Mouse (Mus musculus) layer of hippocampus, adult 8-10 months (tissue): ENCODE measurements at regions not wholly inside any gene's neighbourhood (a gene's known extent, or its start where the extent isn't known, plus 50 kb on each side); places are given as distances from the start of the nearest gene placed in this dataset.

ENCODE experiments used
- DNase-seq, 2 experiments: peaks; one replicate each; pipeline ENCODE4 v3.0.0; 2022; ENCODE audit warnings: low spot score in 2 of 2

DNA sequence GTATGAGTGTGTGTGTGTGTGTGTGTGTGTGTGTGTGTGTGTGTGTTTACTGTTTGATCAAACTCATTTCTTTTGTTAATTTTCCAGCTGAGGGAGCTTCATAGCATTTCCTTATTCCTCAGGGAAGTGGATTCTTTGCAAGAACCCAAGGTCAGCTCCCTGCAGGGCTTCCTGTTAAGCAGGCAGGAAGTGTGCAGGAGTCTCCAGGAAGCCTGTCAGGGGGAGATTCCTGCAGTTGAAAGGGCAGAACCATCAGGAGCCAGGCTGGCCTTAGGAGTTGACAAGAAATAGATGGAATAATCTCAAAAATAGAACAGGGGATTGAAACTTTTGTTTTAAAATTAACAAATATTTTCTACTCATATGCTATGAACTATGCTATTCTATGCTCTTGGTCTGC lies 98.8 kb upstream of the Pabpc6 start:
- no peak for DNase-seq

DNA sequence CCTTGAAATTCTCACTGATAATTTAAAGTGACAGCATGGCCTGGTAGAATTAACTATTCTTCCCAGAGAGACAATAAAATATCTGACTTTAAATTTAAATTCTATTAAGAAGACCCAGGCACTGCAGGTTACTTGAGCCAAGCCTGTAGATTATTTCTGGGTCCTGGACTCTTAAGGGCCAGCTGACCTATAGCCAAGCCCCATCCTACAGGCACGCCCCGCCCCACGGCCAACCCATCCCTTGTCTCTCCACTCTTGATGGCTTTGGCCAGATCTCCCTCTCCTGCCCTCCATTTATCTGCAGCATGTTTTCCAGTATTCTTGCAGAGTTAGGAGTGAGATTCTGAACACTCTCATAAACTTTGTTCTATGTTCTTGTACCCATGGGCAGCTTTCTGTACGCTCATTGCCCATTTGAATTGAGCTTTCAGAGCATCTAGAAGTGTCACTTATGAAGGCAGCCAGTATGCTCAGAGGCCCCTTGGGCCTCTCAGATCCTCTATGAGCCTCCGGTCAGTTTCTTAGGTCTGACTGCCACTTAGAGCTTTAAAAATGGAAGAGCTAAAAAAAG lies 96.2 kb upstream of the Pabpc6 start:
- no peak for DNase-seq

- DNase-seq = peak; percentile 58 to 61
These were observed 95.3 kb upstream of the Pabpc6 start for GRCm38 (mm10) chr17:9764701-9765359.

- no peak for DNase-seq
These were observed 94.6 kb upstream of the Pabpc6 start for GRCm38 (mm10) chr17:9764041-9764606.

DNA sequence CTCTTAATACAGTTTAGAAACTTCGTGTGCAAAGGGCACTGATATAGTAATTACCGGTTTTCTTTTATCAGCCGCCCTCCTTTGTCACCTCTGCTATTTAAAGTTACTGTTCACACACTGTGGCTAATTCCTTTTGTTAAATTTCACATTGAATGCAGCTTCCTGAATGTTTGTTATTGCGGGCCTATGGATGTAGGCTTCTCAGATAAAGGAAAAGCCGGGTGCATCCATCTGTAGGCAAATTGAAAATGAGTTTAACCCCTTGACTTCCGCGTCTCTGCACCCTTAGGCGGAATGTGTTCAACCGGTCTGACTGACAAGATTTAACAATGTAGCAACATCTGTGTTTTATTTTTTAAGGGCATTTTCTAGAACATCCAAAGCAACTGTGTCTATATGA lies 93.6 kb upstream of the Pabpc6 start:
- DNase-seq = no peak

DNA sequence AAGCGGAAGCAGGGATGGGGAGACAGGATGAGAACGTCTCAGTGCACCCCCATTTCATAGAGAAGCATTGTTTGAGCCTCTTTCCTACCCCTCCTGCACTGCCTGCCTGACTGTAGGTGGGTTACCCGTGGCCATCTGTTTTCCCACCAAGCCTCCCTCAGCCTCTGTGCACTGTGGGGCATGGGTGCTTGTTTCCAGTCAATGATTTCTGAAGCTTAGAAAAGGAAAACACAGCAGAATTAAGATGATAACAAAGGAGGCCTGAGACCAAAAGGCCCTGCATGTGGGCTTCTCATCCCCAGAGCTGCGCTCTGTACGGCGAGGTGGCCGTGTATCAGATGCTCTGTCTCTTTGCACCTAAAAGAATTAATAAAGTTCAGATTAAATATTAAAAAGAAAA lies 92.9 kb upstream of the Pabpc6 start:
- no peak for DNase-seq

DNA sequence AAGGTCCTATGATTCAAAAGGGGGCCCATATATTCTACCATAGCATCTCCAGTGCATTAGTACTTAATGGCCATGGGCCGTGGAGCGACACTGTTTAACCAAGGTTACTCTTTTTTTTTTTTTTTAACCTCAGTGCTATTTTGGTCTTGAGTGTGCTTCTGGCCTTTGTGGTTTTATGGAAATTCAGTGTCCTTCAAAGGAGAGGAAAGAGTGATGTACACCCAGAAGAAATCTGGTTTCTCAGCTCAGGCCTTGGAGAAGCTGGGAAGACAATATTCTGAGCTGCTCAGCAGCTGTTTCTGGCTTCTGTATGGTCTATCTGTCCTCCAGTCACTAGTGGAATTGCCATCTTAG lies 91.2 kb upstream of the Pabpc6 start:
- DNase-seq = no peak

- no peak for DNase-seq
These were observed 90.6 kb upstream of the Pabpc6 start for GRCm38 (mm10) chr17:9760026-9760705.

DNA sequence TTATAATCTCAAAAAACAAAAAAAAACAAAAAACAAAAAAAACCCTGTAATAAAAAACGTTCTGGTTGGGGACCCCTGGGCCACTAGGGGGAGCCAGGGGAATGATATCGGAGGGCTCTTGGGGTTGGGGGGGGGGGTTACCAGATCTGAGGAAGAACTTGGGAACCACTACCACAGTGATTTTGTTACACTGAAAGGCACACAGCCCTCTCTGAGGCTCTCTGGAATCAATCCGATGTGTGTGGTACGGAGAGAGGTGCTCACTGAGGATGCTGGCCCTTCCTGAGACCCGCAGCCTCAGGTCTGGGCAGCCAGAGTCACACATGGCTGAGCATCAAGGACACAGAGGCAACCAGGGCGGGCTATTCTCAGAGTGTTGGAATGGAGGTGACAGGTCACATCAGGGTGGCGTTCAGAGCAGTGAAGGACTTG lies 89.9 kb upstream of the Pabpc6 start:
- no peak for DNase-seq

- DNase-seq = no peak
These were observed 88.3 kb upstream of the Pabpc6 start for GRCm38 (mm10) chr17:9757725-9758251.

DNA sequence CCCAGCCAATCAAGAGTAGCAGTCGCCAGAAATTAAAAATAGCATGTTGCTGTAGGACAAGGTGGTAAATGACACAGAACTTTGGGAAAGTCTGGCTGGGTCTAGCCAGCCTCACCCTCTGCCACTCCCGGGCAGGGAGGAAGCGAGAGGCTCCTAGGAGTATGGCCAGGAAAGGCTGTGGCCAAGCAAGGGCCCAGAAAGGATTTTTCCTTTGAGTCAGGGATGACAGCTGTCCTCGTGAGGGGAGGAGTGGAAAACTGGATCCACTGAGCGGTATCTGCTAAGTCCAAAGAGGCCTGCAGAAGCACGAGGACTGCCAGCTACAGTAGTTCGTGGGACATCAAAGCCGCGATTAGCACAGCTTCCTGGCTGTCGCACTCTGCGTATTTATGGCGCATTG lies 87.2 kb upstream of the Pabpc6 start:
- no peak for DNase-seq

DNA sequence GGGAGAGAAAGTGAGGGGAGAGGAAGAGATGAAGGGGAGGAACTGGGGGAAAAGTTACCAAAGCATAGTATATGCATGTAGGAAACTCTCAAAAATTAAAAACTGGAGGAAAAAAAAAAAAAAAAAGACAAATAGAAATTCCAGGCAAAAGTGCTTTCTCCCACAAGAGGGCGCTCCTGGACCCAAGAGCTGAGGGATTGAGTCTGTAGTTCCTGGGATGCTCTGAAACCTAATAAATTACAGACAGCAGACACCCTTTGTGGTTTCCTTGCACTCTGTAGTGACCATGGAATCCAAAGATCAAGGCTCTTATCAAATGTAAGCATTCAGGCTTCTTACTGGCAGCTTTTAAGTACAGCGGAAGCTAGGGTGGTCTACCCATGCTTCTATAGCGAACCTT lies 86.7 kb upstream of the Pabpc6 start:
- peak in 1 of 2 experiments; percentile 72 for DNase-seq

- DNase-seq = no peak
These were observed 86.1 kb upstream of the Pabpc6 start for GRCm38 (mm10) chr17:9755576-9755975.

GRCm38 (mm10) chr17:9754884-9755405 lies 85.4 kb upstream of the Pabpc6 start:
- no peak for DNase-seq

DNA sequence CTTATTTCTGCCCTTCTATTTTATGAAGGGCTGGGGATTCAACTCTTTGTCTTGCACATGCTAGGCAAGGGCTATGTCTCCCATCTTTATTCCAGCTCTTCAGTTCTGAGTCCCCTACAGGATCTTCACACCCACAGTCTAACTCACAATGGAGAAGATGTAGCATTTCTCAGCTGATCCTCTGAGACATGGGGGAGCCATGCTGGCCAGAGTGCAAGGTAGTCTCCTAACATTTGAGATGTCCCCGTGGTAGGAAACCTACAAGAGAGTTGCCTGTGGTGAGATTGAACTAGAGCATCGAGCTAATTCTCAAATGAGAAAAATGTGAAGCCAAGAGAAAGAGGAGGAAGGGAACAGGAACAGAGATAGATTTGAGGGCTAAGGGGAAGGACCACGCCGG lies 83.3 kb upstream of the Pabpc6 start:
- DNase-seq = no peak

DNA sequence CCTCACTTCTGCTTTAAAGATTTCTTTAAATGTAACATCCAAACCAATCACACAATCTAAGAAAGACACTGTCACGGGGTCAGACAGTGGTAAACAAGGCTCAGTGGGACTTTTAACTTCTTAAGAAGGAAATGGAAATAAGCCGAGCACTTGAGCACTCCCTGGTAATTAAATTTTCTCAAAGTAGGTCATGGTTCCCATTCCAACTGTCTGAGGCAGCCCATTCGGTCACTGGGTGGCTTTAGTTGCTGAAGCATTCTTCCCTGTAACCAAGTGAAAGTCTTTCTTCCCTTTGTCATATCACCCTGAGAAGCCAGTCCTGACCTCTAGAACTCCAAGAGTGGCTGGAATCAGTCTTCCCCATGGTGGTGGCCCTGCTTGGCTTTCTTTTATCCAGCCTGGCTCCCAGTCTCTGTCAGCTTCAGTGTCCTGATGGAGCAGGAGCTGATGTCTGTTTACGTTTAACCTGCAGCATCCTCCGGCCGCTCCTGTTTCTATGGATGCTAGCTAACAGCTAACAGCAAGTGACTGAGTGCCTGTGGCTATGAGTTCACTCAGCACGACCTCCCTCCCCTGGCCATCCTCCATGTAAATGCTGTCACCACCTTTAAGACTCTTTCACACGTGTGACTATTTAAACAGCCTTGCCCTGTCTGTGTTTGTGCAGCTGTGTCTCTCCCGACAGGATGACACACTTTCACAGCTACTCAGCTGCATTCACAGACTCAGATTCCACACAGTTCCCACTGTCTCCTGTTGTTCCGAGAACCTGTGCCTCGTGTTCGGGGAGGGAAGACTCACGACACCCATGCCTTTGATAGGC lies 82.0 kb upstream of the Pabpc6 start:
- DNase-seq = no peak

DNA sequence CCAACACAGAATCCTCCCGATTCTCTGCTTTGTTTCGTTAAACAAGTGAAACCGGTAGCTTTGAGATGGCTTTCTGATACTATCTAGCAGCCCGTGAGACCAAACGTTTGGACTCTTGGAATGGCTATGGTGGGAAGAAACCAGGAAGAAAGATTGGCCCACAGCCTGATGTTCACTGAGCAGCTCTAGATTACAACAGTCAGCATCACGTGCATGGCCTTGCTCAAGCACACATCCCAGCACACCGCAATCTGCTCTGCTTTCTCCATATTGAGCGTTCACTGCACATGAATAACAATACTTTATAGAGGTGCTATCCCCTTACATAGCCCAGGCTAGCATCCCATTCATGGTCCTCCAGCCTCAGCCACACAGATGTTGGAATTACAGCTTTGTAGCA lies 80.5 kb upstream of the Pabpc6 start:
- no peak for DNase-seq

DNA sequence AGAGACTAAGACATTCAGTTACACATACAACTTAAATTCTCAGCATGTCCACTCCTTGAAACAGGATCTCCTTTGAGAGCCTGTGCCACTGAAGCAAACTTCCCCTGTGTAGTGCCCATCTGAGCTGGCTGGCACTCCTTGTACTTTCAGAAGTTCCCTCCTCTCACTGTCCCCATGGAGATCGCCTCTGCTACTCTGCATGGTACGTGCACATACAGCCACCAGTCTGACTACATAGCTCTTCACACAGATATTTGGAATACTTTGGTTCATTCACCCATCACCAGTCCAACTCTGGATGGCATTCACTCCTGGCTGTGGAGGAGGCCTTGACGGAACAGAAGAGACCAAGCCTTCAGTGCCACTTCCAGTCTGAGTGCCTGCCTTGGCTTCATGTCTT lies 79.8 kb upstream of the Pabpc6 start:
- DNase-seq = no peak

- no peak for DNase-seq
These were observed 78.4 kb upstream of the Pabpc6 start for GRCm38 (mm10) chr17:9747893-9748292.

- no peak for DNase-seq
These were observed 73.8 kb upstream of the Pabpc6 start for GRCm38 (mm10) chr17:9743342-9743741.

DNA sequence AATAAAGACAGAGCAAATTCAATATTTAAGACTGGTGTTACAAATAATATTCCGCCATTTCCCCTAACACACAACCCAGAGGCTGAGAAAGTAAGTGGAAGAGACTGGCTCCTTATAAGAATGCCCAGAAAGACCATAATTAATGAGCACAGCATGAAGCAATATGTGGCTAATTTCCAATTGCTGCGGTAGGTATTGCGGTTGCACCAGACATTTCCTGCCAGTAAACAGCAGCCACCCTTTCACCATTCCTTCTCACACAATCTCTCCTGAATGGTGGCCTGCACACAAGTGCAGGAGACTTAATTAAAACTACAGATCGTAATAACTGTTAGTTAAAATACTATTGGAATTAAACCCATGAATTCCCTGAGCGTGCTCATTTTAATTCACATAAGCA lies 71.8 kb upstream of the Pabpc6 start:
- no peak for DNase-seq
